Mouse (Mus musculus): ENCODE data around the gene Arv1.

Gene Arv1

GRCm38 (mm10) chr8:124724301-124724700 is 2.4 kb downstream of the Arv1 start:
- DNase-seq (ENCODE audit: low read depth, low spot score), result no peak

GRCm38 (mm10) chr8:124732828-124733227 is 10.9 kb downstream of the Arv1 start:
- no peak for DNase-seq (ENCODE audit: low read depth, low spot score)

- DNase-seq (ENCODE audit: low read depth, low spot score), result peak; percentile 50
Measured at GRCm38 (mm10) chr8:124735371-124735911, 13.5 kb downstream of the Arv1 start.

GRCm38 (mm10) chr8:124739268-124739667 is 17.3 kb downstream of the Arv1 start:
- DNase-seq (ENCODE audit: low read depth, low spot score), result peak; percentile 65

GRCm38 (mm10) chr8:124746661-124747060 is 24.7 kb downstream of the Arv1 start:
- no peak for DNase-seq (ENCODE audit: low read depth, low spot score)

GRCm38 (mm10) chr8:124751191-124751590 is 29.3 kb downstream of the Arv1 start:
- peak; percentile 29 for DNase-seq (ENCODE audit: low read depth, low spot score)

- peak; percentile 68 for DNase-seq (ENCODE audit: low read depth, low spot score)
Measured at GRCm38 (mm10) chr8:124751709-124752173, 29.8 kb downstream of the Arv1 start, which contains the start of gene Fam89a. Fam89a (minus strand) TSS chr8:124751832.

- no peak for DNase-seq (ENCODE audit: low read depth, low spot score)
Measured at GRCm38 (mm10) chr8:124752325-124752862, 30.5 kb downstream of the Arv1 start.

- no peak for DNase-seq (ENCODE audit: low read depth, low spot score)
Measured at GRCm38 (mm10) chr8:124754101-124754791, 32.3 kb downstream of the Arv1 start.

- no peak for DNase-seq (ENCODE audit: low read depth, low spot score)
Measured at GRCm38 (mm10) chr8:124754792-124755190, 32.9 kb downstream of the Arv1 start.

GRCm38 (mm10) chr8:124755481-124755880 is 33.5 kb downstream of the Arv1 start:
- no peak for DNase-seq (ENCODE audit: low read depth, low spot score)

- no peak for DNase-seq (ENCODE audit: low read depth, low spot score)
Measured at GRCm38 (mm10) chr8:124756153-124756552, 34.2 kb downstream of the Arv1 start.

- no peak for DNase-seq (ENCODE audit: low read depth, low spot score)
Measured at GRCm38 (mm10) chr8:124756601-124757000, 34.7 kb downstream of the Arv1 start.

- peak; percentile 80 for DNase-seq (ENCODE audit: low read depth, low spot score)
Measured at GRCm38 (mm10) chr8:124758544-124758943, 36.6 kb downstream of the Arv1 start.

GRCm38 (mm10) chr8:124763061-124763460 is 41.1 kb downstream of the Arv1 start:
- no peak for DNase-seq (ENCODE audit: low read depth, low spot score)

GRCm38 (mm10) chr8:124772389-124772788 is 50.5 kb downstream of the Arv1 start:
- no peak for DNase-seq (ENCODE audit: low read depth, low spot score)

GRCm38 (mm10) chr8:124775695-124776094 is 53.8 kb downstream of the Arv1 start:
- DNase-seq (ENCODE audit: low read depth, low spot score), result peak; percentile 77

GRCm38 (mm10) chr8:124780236-124780635 is 58.3 kb downstream of the Arv1 start:
- DNase-seq (ENCODE audit: low read depth, low spot score), result no peak

- no peak for DNase-seq (ENCODE audit: low read depth, low spot score)
Measured at GRCm38 (mm10) chr8:124782431-124782830, 60.5 kb downstream of the Arv1 start.

- DNase-seq (ENCODE audit: low read depth, low spot score), result peak; percentile 32
Measured at GRCm38 (mm10) chr8:124783228-124783627, 61.3 kb downstream of the Arv1 start.

All from ES-CJ7 (cell line).